Mouse (Mus musculus) liver, adult (tissue): Measurements from ENCODE around the gene Rfx6.

Experiments
- GATA4 ChIP-seq: IDR thresholded peaks from 2 replicates; pipeline ENCODE4 v1.6.1; 2014; ENCODE audit warnings: mild to moderate bottlenecking, low read length; ENCODE audit not compliant: insufficient replicate concordance

The Rfx6 gene

DNA sequence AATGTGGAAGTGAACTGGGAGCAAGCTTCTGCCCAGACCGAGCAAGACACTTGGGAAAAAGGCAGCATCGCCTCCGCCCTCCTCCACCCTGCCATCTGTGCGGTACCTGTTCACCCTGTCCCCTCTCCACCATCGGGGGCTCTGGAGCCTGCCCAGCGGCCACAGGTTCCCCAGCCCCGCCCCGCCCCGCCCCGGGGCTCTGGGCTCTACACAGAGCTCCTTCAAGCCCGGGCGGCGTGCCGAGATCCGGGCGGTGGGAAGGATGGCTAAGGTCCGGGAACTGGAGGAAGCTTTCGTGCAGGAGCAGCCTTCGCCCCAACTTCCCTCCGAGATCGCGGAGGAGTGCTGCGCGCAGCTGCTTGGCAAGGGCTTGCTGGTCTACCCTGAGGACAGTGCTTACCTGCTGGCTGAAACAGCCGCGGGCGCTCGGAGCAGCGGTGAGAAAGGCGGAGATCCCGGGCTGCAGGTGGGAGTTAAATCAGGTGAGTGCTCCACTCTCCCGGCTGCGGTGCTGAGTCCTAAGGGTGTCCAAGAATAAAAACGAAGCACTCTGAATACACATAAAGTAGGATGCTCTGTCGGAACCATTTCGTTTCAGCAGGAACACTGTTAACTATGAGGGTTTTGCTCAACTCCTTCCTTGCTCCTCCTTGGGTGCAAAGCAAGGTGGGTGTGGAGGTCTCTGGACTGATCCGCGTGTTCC, at the start of gene Rfx6:
Gene Rfx6, plus strand, starts transcription at position 209 of the 703 bp plus-strand sequence.
- no peak for TF ChIP-seq GATA4

DNA sequence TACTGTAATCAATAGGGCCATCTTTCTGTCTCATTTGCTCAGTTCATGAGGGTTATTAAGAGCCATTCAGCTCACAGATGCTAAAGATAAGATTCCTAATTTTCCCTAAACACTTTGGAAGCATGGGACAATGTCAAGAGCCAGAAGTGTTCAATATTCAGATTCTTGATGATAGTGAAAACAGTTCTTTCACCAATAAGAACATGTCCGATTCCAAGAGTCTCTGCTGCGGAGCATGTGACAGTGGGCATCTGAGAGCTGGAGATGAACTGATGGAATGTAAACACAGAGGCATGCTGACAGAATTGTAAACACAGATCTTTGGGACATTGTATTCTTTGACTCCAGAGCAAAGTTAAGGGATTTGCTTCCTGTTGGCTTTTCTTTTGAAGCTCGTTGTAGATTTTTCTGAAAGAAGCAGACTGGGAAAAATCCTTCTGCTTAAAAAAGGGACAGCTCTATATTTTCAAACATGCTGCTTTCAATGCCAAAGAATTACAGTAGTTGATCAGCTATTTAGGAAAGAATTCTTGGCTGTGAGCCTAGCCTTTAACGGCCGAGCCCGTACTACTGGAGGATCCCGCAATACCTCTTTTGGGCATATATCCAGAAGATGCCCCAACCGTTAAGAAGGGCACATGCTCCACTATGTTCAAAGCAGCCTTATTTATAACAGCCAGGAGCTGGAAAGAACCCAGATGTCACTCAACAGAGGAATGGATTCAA, 46.0 kb upstream of the Rfx6 start, which contains the start of gene Gprc6a:
Gene Gprc6a, minus strand, starts transcription at position 51 of the 726 bp plus-strand sequence.
- TF ChIP-seq GATA4: no peak

DNA sequence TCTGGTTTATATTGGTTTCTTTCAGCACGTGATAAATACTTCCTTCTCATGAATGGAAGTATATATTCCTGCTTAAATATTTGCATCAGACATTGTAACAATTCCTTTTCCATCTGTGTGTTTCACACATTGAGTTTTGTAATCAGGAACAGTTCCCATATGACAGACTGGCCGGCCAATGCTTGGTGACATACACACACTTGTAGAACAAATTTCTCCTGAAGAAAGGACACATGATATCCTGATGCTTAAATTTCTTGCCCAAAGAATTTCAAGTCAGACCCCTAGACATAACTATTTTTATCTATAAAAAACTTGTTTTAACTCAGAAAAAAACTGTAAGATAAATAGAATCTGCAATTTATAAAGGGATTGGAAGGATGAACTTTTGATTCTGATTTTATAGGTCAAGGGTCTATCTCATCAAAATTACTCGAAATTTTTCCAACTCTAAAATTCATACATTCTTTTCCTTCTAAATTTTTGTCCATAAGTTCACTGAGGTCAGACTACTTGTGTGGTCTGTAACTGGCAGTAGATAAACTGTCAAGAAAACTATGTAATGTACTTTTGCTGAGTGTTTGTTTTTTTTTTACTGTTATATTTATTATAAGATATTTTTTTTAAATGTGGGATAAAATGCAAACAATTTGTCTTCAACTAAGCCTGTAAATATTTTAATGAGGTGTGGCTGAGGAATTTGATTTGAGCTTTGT, 27.9 kb upstream of the Rfx6 start:
- TF ChIP-seq GATA4: no peak

DNA sequence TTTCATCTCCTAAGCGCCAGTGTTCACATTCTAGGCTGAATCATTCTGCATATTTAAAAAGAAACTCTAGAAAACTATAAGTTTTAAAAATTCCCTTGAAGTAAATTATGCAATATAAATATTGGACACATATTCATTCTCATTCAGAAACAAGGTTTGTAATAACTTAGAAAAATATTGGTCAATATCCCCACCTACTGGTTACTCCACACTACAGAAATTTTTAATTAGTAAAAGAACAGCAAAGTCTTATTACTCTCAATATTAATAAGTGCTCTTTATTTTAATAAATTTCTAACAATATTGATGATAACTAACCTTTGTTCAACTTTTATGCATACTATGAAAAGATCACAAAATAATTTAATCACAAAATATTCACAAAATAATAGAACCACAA, 20.2 kb upstream of the Rfx6 start:
- TF ChIP-seq GATA4: no peak

DNA sequence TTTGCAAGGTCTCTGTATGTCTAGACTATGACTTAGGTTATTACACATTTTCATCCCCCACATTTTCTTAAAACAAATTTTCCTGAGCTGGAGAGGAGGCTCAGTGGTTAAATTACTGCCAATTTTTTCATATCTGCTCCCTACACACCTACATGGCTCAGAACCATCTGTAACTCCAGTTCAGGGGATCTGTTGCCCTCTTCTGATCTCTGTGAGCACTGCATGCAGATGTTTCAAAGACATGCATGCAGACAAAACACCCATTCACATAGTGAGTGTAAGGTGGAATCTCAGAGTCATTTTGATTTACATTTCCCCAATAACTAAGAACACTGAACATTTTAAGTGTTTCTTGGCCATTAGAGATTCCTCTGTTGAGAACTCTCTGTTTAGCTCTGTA, 8.2 kb upstream of the Rfx6 start:
- TF ChIP-seq GATA4: no peak

DNA sequence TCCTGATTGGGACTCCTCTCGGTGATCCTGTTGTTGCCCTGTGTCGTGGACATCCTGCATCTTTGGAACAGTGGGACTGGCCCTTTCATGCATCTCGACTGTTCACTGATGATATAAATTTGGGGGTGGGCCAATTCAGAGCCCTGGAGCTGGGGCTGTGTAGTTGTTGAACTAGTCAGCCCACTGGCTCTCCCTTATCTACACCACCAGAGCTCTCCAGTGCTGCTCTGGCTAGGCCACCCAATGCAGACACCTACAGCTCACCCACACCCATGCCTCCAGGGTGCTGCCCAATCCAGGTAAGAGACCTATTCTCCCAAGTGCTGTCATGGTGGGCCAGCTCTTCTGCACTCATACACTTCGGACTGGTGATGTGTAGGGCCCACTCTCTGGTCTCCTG, 6.0 kb upstream of the Rfx6 start:
- no peak for TF ChIP-seq GATA4

DNA sequence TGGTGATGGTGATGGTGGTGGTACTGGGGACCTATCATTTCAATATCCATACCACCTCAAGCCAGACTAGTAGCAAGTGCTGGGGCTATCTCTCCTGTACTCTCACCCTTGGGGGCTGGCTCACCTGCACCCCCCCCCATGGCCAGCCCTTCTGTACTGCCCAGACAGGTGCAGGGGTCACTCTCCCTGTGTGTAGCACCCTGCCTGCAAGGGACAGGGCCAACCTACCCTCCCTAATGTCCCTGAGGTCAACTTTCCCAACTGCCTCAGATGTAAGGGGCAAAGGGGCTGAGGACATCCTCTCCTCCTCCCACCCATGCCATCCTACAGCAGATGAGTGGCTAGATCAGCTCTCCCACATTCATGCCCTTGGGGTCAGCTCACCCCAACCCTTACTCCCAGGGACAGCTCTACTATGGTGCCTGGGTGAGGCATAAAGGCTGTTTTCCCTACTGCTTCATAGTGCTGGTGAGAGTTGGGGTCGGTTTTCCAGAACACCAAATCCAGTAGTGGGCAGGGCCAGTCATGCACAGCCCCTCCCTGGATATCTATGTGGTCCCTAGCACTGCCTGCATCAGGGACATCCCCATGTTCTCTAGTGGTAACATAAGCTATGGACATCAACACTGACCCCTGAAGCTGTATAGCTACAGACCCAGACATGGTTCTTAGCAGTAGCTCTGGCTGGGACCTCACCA, 5.3 kb upstream of the Rfx6 start:
- no peak for TF ChIP-seq GATA4

DNA sequence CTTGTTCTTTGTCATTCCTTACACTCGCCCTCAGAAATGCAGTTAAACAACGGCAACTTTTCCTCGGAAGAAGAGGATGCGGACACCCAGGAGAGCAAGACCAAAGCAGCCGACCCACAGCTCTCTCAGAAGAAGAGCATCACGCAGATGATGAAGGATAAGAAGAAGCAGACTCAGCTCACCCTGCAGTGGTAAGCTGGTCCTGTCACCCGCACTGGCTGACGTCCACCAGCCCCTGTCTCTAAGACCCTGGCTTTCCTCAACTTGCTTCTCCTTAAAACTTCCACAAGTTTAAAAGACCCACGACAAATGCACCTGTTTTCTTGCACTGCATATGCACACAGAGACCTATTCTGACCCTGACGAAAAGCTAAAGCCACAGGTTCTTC, 689 bp downstream of the Rfx6 start:
- no peak for TF ChIP-seq GATA4

DNA sequence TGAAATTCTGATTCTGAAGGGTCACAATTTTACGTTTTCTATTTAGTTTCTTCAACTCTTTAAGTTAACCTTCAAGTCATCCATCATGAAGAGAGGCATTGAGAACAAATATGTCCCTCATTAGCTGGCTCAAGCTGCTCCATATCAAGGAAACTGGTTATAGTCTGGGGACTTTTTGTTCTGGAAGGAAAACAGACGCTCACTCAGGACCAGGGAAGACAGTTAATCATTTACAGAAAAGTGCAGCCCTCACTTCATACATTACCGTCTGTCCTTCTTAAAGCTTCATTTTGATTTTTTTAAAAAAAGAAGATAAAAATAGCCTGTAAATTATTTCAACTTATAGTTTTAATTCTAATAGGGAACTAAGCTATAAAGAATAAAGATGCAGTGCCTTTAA, 43.3 kb downstream of the Rfx6 start:
- no peak for TF ChIP-seq GATA4

DNA sequence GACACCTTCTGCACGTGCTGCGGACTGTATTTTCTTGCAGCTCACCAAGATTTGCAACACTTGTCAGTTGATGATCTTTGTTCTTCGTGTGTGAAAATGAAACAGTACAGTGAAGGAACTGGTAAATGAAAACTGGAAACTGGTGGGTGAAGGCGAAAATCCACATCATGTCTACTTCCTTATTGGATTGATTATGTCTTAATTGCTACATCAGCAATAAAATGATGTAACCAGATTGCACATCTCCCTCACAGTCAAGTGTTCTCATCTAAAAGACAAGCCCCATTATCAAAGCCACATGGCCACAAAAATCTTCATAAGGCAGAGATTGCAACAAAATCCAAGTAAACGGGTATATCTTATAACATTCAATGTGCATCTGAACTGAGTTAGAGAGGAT, 83.9 kb downstream of the Rfx6 start:
- no peak for TF ChIP-seq GATA4

DNA sequence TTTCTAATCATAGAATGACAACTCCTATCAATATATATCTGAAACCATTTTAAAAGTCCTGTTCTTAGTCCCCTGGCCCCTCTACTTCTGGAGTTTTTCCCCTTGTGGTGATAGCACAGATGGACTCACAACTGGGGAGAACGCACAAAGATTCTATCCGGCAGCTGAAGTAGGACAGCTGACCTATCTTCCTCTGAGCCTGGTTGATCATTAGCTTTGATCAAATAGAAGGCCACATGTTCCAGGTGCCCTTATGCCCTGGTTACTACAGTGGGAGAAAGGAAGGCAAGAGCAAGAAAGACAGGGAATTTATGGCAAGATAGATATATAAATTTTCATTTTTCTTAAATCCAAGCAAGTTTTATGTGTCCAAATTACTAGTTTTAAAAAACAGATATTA, 85.7 kb downstream of the Rfx6 start:
- no peak for TF ChIP-seq GATA4

DNA sequence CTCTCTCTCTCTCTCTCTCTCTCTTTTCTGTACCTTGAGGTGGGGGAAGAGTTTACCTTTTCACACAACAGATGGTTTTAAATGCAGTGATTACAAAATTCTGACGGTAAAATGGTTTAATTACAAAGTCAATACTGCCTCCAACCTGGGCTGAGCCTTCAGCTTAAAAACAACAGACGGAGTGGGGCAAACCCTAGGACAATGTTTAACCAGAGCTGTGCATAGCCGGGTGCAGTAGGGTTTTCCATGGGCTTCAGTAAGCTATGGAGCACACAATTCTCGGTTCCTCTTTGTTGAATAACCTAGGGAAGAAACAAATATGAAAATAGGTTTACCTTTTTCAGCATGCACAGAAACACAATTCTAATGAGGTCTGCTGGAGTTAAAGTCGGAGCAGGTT, 90.9 kb downstream of the Rfx6 start:
- TF ChIP-seq GATA4: no peak

DNA sequence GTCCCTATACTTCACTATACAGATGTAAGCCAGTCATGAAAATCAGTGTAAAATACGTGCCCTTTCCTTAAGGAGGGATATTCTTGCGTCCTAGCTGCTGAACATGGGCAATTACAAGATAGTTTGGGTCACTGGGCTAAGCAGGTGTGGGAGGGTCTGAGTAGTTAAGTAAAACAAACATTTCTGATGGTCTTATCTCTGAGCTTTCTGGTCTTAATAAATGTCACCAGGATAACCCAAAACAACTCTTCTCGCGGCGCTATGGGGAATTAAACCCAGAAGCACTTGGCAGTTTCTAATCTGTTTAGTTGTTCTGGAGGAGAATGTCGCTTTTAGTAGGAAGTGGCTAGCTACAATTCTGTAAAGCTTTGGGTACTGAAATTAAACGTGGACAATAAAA, 91.7 kb downstream of the Rfx6 start:
- TF ChIP-seq GATA4: no peak

DNA sequence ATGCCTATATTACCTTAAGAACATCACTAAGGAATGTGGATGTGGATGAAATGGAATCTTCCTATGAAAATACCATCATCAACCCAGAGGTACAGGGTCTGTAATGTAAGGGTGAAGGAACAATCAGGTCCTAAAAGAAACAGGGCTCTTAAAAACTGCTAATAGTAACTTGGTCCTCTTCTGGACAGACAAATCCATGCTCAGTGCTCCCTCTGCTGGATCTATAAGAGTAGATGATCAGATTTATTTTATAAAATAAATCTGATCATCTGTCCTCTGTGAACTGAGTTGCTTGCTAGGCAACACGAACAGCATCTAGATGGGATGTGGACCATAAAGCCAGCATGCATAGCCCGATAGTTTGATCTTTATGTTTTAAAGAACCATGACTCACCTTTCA, 102.1 kb downstream of the Rfx6 start:
- no peak for TF ChIP-seq GATA4
